Mouse (Mus musculus) C2C12 (cell line): Measurements from ENCODE around the gene Eif4g1. TPM values are rescaled to one million over a fixed set of nuclear protein-coding genes. Genes with fewer than 3 reads are reported as not detected.

Experiments used
- H3K27me3 ChIP-seq: one replicate; pipeline ENCODE4 v1.6.1; 2011; ENCODE audit not compliant: control insufficient read depth, insufficient read depth, insufficient read length
- H3K36me3 ChIP-seq: one replicate; pipeline ENCODE4 v1.6.1; 2011; ENCODE audit not compliant: control insufficient read depth, insufficient read depth
- H3K4me3 ChIP-seq: one replicate; pipeline ENCODE4 v1.5.1; 2011; ENCODE audit warnings: mild to moderate bottlenecking, control low read depth; ENCODE audit not compliant: poor library complexity, insufficient read depth, severe bottlenecking
- H3K79me2 ChIP-seq: one replicate; pipeline ENCODE4 v1.6.1; 2011; ENCODE audit not compliant: control insufficient read depth, insufficient read depth
- H3K79me3 ChIP-seq: one replicate; pipeline ENCODE4 v1.6.1; 2011; ENCODE audit warnings: low read depth, control low read depth
- H3ac ChIP-seq: one replicate; pipeline ENCODE3; 2011; ENCODE audit warnings: low read depth; ENCODE audit not compliant: control insufficient read depth, insufficient read length
- CEBPB ChIP-seq: IDR thresholded peaks from one replicate; pipeline ENCODE4 v1.6.1; 2011; ENCODE audit warnings: low read depth, mild to moderate bottlenecking, control low read depth, moderate library complexity
- CTCF ChIP-seq: IDR thresholded peaks from one replicate; pipeline ENCODE4 v1.5.1; 2011; ENCODE audit not compliant: control insufficient read depth, insufficient read depth, insufficient read length
- FOSL1 ChIP-seq: IDR thresholded peaks from one replicate; pipeline ENCODE4 v1.8.0; 2011; ENCODE audit warnings: mild to moderate bottlenecking, low read length; ENCODE audit not compliant: poor library complexity, insufficient read depth, severe bottlenecking
- MAX ChIP-seq: IDR thresholded peaks from one replicate; pipeline ENCODE4 v1.6.1; 2011; ENCODE audit warnings: mild to moderate bottlenecking, control low read depth
- MYOD1 ChIP-seq: IDR thresholded peaks from one replicate; pipeline ENCODE4 v1.6.1; 2011; ENCODE audit warnings: low read depth; ENCODE audit not compliant: control insufficient read depth, insufficient read length
- MYOG ChIP-seq: IDR thresholded peaks from one replicate; pipeline ENCODE4 v1.6.1; 2011; ENCODE audit not compliant: control insufficient read depth, insufficient read length; ENCODE audit errors: extremely low read depth
- USF1 ChIP-seq: IDR thresholded peaks from one replicate; pipeline ENCODE4 v1.6.1; 2011; ENCODE audit warnings: low read depth, mild to moderate bottlenecking, control low read depth, moderate library complexity
- polyA plus RNA-seq: library from polyadenylated mRNA; unstranded; fragments of >200 nt; fragmentation: generic; extraction: Trizol; gene quantifications from one replicate; pipeline ENCODE4 v1.2.1, GENCODE M21; 2012; ENCODE audit warnings: missing spikeins

The Eif4g1 gene
- polyA plus RNA-seq, 1 experiment = 342 TPM

DNA sequence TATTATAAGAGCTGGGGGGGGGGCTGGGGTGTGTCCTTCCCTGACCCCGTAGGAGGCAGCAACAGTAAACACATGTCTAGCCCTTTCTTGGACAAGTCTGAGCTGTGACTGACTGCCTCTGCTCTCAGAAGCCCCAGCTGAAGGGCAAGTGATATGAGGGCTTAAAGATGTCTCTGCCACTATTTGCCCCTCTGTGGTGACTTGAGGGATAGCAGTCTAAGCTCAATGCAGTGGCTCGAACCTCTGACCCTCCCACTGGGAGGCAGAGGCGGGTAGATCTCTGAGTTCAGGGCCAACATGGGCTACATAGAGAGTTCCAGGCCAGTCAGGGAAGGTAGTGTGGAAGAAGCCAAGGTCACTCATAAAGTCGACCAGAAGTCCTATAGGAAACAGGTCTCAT is 42.7 kb downstream of the Eif4g1 start:
- Histone ChIP-seq H3K4me3 (no peak overlapping the region), H3K79me3 (no peaks in the 10 kb centered on the region), H3ac (no peak overlapping the region), H3K79me2 (no peaks in the 10 kb centered on the region), H3K36me3 (no peaks in the 10 kb centered on the region), H3K27me3 (no peaks in the 10 kb centered on the region)
- no peak for TF ChIP-seq FOSL1
- no peak for TF ChIP-seq MYOG
- no peak for TF ChIP-seq CEBPB
- TF ChIP-seq CTCF = no peak
- no peak for TF ChIP-seq MYOD1
- no peak for TF ChIP-seq MAX
- no peak for TF ChIP-seq USF1

DNA sequence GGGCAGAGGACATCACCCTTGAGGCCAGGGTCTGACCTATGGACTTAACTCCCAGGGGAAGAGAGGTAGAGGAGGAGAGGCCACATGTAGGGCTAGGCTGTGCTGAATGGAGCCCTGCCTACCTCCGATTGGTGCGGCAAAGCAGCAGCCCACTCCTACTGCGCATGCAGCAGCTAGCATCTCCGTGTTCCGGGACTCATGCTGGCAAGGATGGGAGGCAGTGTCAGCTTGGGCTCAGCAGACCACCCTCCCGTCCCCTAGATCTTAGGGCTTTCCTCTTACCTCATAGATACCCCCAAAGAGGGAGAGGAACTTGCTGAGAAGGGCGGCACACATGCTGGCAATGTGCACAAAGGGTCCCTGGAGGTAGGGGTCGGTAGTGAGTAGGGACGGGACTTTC is 44.1 kb downstream of the Eif4g1 start:
- TF ChIP-seq CEBPB (no peak), MAX (no peak), CTCF (no peak), MYOD1 (no peak), FOSL1 (no peak), USF1 (no peak), MYOG (no peak)

DNA sequence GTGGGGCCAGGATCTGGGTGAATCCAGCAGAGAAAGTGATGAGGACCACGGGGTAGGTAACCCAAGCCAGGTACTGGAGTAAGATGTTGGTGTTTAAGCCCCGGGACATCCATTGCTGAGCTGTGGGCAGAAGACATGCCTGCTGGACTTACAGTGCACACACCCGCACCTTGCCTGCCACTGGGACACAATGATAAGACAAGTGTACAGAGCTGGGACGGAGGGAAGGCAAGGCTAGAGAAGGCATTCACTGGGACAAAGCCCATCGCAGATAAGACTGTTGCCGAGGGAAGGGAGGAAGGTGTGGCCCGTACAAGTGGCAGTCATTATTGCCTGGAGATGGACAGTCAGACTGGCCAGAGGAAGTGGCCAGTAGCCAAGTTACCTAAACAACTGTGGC is 44.8 kb downstream of the Eif4g1 start:
- TF ChIP-seq FOSL1 = no peak
- no peak for TF ChIP-seq CTCF
- no peak for TF ChIP-seq MYOG
- TF ChIP-seq MAX = no peak
- TF ChIP-seq CEBPB = no peak
- TF ChIP-seq MYOD1 = no peak
- TF ChIP-seq USF1 = no peak
- no peak overlapping the region for H3K4me3 ChIP-seq
- H3K79me2 ChIP-seq = peaks cover under 1% of the 10 kb centered on the region
- H3ac ChIP-seq = no peak overlapping the region
- no peaks in the 10 kb centered on the region for H3K79me3 ChIP-seq
- H3K27me3 ChIP-seq = no peaks in the 10 kb centered on the region
- no peaks in the 10 kb centered on the region for H3K36me3 ChIP-seq

More for the DNA sequence above, 44.1 kb downstream of the Eif4g1 start:
- H3K36me3 ChIP-seq = no peaks in the 10 kb centered on the region
- no peaks in the 10 kb centered on the region for H3K79me3 ChIP-seq
- H3K79me2 ChIP-seq = no peaks in the 10 kb centered on the region
- no peaks in the 10 kb centered on the region for H3K27me3 ChIP-seq
- no peak overlapping the region for H3K4me3 ChIP-seq
- no peak overlapping the region for H3ac ChIP-seq

DNA sequence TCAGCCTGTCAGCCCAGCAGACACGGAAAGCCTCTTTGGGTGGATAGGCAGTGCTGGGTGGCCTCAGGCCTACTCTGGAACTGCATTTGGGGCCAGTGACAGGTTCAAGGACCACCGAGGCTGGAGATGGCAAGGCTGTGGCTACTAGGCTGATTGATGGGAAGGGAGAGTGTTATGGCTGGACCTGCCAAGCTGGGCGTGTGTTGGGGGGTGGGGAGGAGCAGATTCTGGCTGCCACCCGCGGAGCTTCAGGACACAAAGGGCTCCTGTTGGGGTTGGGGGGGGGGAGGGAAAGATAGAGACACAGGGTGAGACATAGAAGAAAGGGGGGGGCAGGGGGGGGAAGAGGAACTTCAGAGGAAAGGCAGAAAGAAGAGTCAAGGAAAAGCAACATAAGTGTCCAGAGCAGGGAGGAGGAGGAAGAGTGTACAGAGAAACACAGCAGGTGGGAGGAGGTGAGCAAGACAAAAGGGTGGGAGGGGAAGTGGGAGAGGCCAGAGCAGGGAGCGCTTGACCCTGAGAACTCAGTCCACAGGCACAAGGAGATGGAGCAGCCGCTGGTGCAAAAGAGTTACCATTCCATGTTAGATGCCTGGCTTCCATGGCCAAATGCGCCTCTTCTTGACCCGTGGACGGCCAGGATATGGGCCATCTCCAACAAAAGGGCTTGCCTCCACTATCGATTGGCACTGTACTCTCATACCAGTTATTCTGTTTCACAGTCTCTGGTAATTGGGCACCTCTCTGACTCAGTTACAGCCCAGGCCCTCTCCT is 46.4 kb downstream of the Eif4g1 start:
- Histone ChIP-seq H3ac (no peak overlapping the region), H3K4me3 (no peak overlapping the region), H3K36me3 (peaks cover 2% of the 10 kb centered on the region), H3K27me3 (no peaks in the 10 kb centered on the region), H3K79me2 (peaks cover 15% of the 10 kb centered on the region), H3K79me3 (peaks cover 11% of the 10 kb centered on the region)
- TF ChIP-seq MYOG = no peak

DNA sequence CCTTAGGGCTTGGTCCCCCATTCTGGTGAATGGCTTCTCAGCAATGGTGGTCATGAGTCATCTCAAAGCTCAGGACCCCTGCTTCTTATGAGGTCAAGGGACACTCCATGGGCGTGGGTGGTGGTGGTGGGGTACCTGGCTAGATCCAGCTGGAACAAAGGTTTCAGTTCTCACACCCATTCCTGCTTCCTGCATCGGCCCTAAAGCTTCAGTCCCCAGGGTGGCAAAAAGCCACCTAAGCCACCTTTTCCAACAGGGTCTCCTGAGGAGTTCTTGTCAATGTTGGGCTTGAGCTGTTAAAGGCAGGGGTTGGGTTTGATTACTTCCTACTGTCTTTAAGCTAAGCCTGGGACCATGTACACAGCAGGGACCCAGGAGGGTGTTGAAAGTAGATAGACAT is 47.0 kb downstream of the Eif4g1 start:
- Histone ChIP-seq H3K27me3 (no peaks in the 10 kb centered on the region), H3K79me2 (peaks cover 21% of the 10 kb centered on the region), H3ac (no peak overlapping the region), H3K79me3 (peaks cover 14% of the 10 kb centered on the region), H3K4me3 (peak overlapping the region; percentile 41), H3K36me3 (peaks cover 9% of the 10 kb centered on the region)
- TF ChIP-seq USF1 = no peak
- TF ChIP-seq CTCF = no peak
- TF ChIP-seq MAX = no peak
- TF ChIP-seq CEBPB = no peak
- TF ChIP-seq MYOD1 = no peak
- TF ChIP-seq MYOG = no peak
- TF ChIP-seq FOSL1 = no peak

DNA sequence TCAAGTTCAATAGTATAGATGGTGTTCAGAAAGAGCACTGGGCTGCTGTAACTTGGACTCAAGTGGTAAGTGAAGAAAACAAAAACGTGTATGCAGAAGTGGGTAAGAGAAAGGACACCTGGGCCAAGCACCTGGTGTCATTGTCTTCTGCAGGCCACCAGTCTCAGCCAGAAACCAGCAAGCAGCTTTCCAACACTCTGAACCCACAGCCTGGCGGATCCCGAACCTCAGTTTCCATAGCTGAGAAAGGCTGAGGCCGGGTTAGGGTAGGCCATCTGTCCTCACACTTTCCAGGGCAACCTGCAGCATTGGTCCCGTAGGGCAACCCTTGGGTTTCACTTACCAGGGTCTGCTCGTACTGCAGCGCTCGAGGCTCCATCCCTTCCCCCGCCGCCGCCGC is 47.5 kb downstream of the Eif4g1 start:
- peaks cover 13% of the 10 kb centered on the region for H3K36me3 ChIP-seq
- H3K79me2 ChIP-seq = peaks cover 21% of the 10 kb centered on the region
- peaks cover 14% of the 10 kb centered on the region for H3K79me3 ChIP-seq
- H3ac ChIP-seq = peak overlapping the region; percentile 66
- peak overlapping the region; percentile 41 for H3K4me3 ChIP-seq
- no peaks in the 10 kb centered on the region for H3K27me3 ChIP-seq
- no peak for TF ChIP-seq USF1
- TF ChIP-seq FOSL1 = no peak
- TF ChIP-seq MYOD1 = no peak
- TF ChIP-seq CEBPB = no peak
- no peak for TF ChIP-seq MAX
